Mouse (Mus musculus) myocyte (in vitro differentiated cells): ENCODE results near the gene Brinp1. TPM values are rescaled to one million over a fixed set of nuclear protein-coding genes. Genes with fewer than 3 reads are reported as not detected.
"Not testable (repeated sequence)": the region's sequence is repeated elsewhere in the genome, so short reads cannot be mapped to it uniquely, and the experiment has no call there.

Source experiments
- H3K27me3 ChIP-seq: one replicate; pipeline ENCODE4 v1.6.1; 2011; ENCODE audit not compliant: control insufficient read depth, insufficient read depth, insufficient read length
- H3K36me3 ChIP-seq: one replicate; pipeline ENCODE4 v1.6.1; 2011; ENCODE audit not compliant: control insufficient read depth, insufficient read depth
- H3K4me2 ChIP-seq: one replicate; pipeline ENCODE4 v1.6.1; 2011; ENCODE audit warnings: low read depth, control low read depth
- H3K4me3 ChIP-seq: one replicate; pipeline ENCODE4 v1.5.1; 2011; ENCODE audit warnings: mild to moderate bottlenecking, control low read depth, moderate library complexity
- H3K79me2 ChIP-seq: one replicate; pipeline ENCODE4 v1.6.1; 2011; ENCODE audit not compliant: control insufficient read depth, insufficient read depth
- H3ac ChIP-seq: one replicate; pipeline ENCODE4 v1.6.1; 2011; ENCODE audit not compliant: control insufficient read depth, insufficient read length
- CEBPB ChIP-seq: IDR thresholded peaks from 2 replicates; pipeline ENCODE4 v1.6.1; 2011; ENCODE audit warnings: mild to moderate bottlenecking, moderate library complexity; ENCODE audit not compliant: poor library complexity, insufficient read depth, severe bottlenecking
- E2F4 ChIP-seq: IDR thresholded peaks from one replicate; pipeline ENCODE4 v1.6.1; 2011; ENCODE audit warnings: mild to moderate bottlenecking, control low read depth, moderate library complexity; ENCODE audit not compliant: insufficient read depth
- MAX ChIP-seq: IDR thresholded peaks from one replicate; pipeline ENCODE4 v1.6.1; 2011; ENCODE audit warnings: low read depth, mild to moderate bottlenecking, control low read depth
- MYOD1 ChIP-seq, 3 experiments: IDR thresholded peaks; one replicate each; pipeline ENCODE4 v1.6.1; 2011; ENCODE audit warnings: control low read depth in 2 of 3, low read depth in 2 of 3, mild to moderate bottlenecking in 2 of 3, moderate library complexity in 1 of 3; ENCODE audit not compliant: insufficient read length in 2 of 3, control insufficient read depth in 1 of 3
- MYOG ChIP-seq, 3 experiments: IDR thresholded peaks; one replicate each; pipeline ENCODE4 v1.6.1; 2011; ENCODE audit warnings: control low read depth in 2 of 3, low read depth in 2 of 3, mild to moderate bottlenecking in 2 of 3; ENCODE audit not compliant: insufficient read length in 2 of 3, control insufficient read depth in 1 of 3, insufficient read depth in 1 of 3
- POLR2A ChIP-seq: IDR thresholded peaks from one replicate; pipeline ENCODE4 v1.6.1; 2011; ENCODE audit warnings: low read depth, mild to moderate bottlenecking, control low read depth, moderate library complexity; ENCODE audit not compliant: insufficient read length
- POLR2AphosphoS2 ChIP-seq: IDR thresholded peaks from one replicate; pipeline ENCODE4 v1.6.1; 2011; ENCODE audit warnings: low read depth, control low read depth; ENCODE audit not compliant: insufficient read length
- REST ChIP-seq: IDR thresholded peaks from one replicate; pipeline ENCODE4 v1.6.1; 2011; ENCODE audit warnings: mild to moderate bottlenecking, control low read depth, moderate library complexity; ENCODE audit not compliant: insufficient read depth, insufficient read length
- SRF ChIP-seq: IDR thresholded peaks from one replicate; pipeline ENCODE4 v1.6.1; 2011; ENCODE audit warnings: low read depth; ENCODE audit not compliant: control insufficient read depth, insufficient read length
- TCF12 ChIP-seq: IDR thresholded peaks from one replicate; pipeline ENCODE4 v1.6.1; 2011; ENCODE audit warnings: mild to moderate bottlenecking, control low read depth; ENCODE audit not compliant: poor library complexity, insufficient read depth, severe bottlenecking
- TCF3 ChIP-seq: IDR thresholded peaks from one replicate; pipeline ENCODE4 v1.6.1; 2011; ENCODE audit warnings: low read depth, control low read depth; ENCODE audit not compliant: insufficient read length
- USF1 ChIP-seq: IDR thresholded peaks from one replicate; pipeline ENCODE4 v1.6.1; 2011; ENCODE audit warnings: low read depth, mild to moderate bottlenecking, control low read depth, moderate library complexity
- polyA plus RNA-seq: library from polyadenylated mRNA; unstranded; fragments of >200 nt; fragmentation: generic; extraction: Trizol; gene quantifications from one replicate; pipeline ENCODE4 v1.2.1, GENCODE M21; 2012; ENCODE audit warnings: missing spikeins

Gene Brinp1
- polyA plus RNA-seq, 1 experiment = 0.02 TPM

GRCm38 (mm10) chr4:68846976-68847375 lies 107.2 kb downstream of the Brinp1 start:
- no peaks in the 10 kb centered on the region for H3K36me3 ChIP-seq
- TF ChIP-seq USF1 (no peak), POLR2A (no peak), POLR2AphosphoS2 (no peak), CEBPB (no peak), MYOD1 (IDR thresholded peaks at IDR 0.05; ENCODE audit: control insufficient read depth in 1 of 3, insufficient read length in 2 of 3, low read depth in 2 of 3) (no peak), REST (no peak), SRF (no peak), E2F4 (no peak), TCF12 (no peak), MAX (no peak), TCF3 (no peak), MYOG (IDR thresholded peaks at IDR 0.05; ENCODE audit: control insufficient read depth in 1 of 3, insufficient read depth in 1 of 3, insufficient read length in 2 of 3, low read depth in 2 of 3) (no peak)
- no peak overlapping the region for H3K4me3 ChIP-seq
- no peaks in the 10 kb centered on the region for H3K79me2 ChIP-seq
- H3ac ChIP-seq = no peak overlapping the region
- no peaks in the 10 kb centered on the region for H3K27me3 ChIP-seq
- no peak overlapping the region for H3K4me2 ChIP-seq

GRCm38 (mm10) chr4:68845964-68846363 lies 108.2 kb downstream of the Brinp1 start:
- Histone ChIP-seq H3K4me2 (no peak overlapping the region), H3K4me3 (no peak overlapping the region), H3K27me3 (no peaks in the 10 kb centered on the region), H3ac (no peak overlapping the region), H3K79me2 (no peaks in the 10 kb centered on the region), H3K36me3 (no peaks in the 10 kb centered on the region)
- TF ChIP-seq TCF3 = no peak
- TF ChIP-seq SRF = no peak
- TF ChIP-seq MYOG (IDR thresholded peaks at IDR 0.05; ENCODE audit: control insufficient read depth in 1 of 3, insufficient read depth in 1 of 3, insufficient read length in 2 of 3, low read depth in 2 of 3) = no peak
- no peak for TF ChIP-seq MAX

- not testable (repeated sequence) for H3K4me2 ChIP-seq, H3ac ChIP-seq, H3K79me2 ChIP-seq, H3K36me3 ChIP-seq, H3K4me3 ChIP-seq, H3K27me3 ChIP-seq
Measured at GRCm38 (mm10) chr4:68813997-68814396, 140.2 kb downstream of the Brinp1 start.

- Histone ChIP-seq H3K79me2 (no peaks in the 10 kb centered on the region), H3K36me3 (no peaks in the 10 kb centered on the region), H3K4me2 (no peak overlapping the region), H3K4me3 (no peak overlapping the region), H3ac (no peak overlapping the region), H3K27me3 (no peaks in the 10 kb centered on the region)
- TF ChIP-seq POLR2A (no peak), CEBPB (no peak), SRF (no peak), TCF3 (no peak), E2F4 (no peak), MAX (no peak), MYOG (IDR thresholded peaks at IDR 0.05; ENCODE audit: control insufficient read depth in 1 of 3, insufficient read depth in 1 of 3, insufficient read length in 2 of 3, low read depth in 2 of 3) (no peak), REST (no peak), POLR2AphosphoS2 (no peak), USF1 (no peak), TCF12 (no peak), MYOD1 (IDR thresholded peaks at IDR 0.05; ENCODE audit: control insufficient read depth in 1 of 3, insufficient read length in 2 of 3, low read depth in 2 of 3) (no peak)
Measured at GRCm38 (mm10) chr4:68806502-68806901, 147.7 kb downstream of the Brinp1 start.

GRCm38 (mm10) chr4:68801923-68802855 lies 152.0 kb downstream of the Brinp1 start:
- Histone ChIP-seq H3K27me3 (no peaks in the 10 kb centered on the region), H3K79me2 (no peaks in the 10 kb centered on the region), H3ac (no peak overlapping the region), H3K36me3 (no peaks in the 10 kb centered on the region), H3K4me2 (no peak overlapping the region), H3K4me3 (no peak overlapping the region)
- no peak for TF ChIP-seq POLR2AphosphoS2
- no peak for TF ChIP-seq TCF3
- no peak for TF ChIP-seq CEBPB
- no peak for TF ChIP-seq MYOG (IDR thresholded peaks at IDR 0.05; ENCODE audit: control insufficient read depth in 1 of 3, insufficient read depth in 1 of 3, insufficient read length in 2 of 3, low read depth in 2 of 3)
- TF ChIP-seq MAX = no peak
- TF ChIP-seq REST = no peak
- TF ChIP-seq POLR2A = no peak
- no peak for TF ChIP-seq USF1
- no peak for TF ChIP-seq MYOD1 (IDR thresholded peaks at IDR 0.05; ENCODE audit: control insufficient read depth in 1 of 3, insufficient read length in 2 of 3, low read depth in 2 of 3)
- TF ChIP-seq TCF12 = no peak
